Mouse (Mus musculus): ENCODE measurements around the gene Gabrb3.

GRCm38 (mm10) chr7:57387341-57387654 lies 32.2 kb upstream of the Gabrb3 start:
- TF ChIP-seq CTCF (IDR thresholded peaks at IDR 0.05): no peak
- TF ChIP-seq EP300 (IDR thresholded peaks at IDR 0.05): no peak

Measured in lung, postnatal 0 days (tissue).